Mouse (Mus musculus) forebrain, postnatal 0 days (tissue): ENCODE results near the gene Slc13a4. TPM values are rescaled to one million over a fixed set of nuclear protein-coding genes. Genes with fewer than 3 reads are reported as not detected.

ENCODE experiments used
- ATAC-seq: fragments of 200-750 bp; cut with Nextera tagmentation; 2 replicates; pipeline ENCODE4 v1.8.0; 2017; ENCODE audit warnings: mild to moderate bottlenecking, moderate library complexity
- DNase-seq: peaks from one replicate; pipeline ENCODE4 v3.0.0-alpha.2; 2015
- H3K27ac ChIP-seq: fragments of 300-500 bp; sonication (generic); 2 replicates; pipeline ENCODE4 v1.5.1; 2014; ENCODE audit warnings: low read depth, mild to moderate bottlenecking, antibody characterized with exemption, low read length, moderate library complexity, mixed read lengths
- H3K27me3 ChIP-seq: fragments of 300-500 bp; sonication (generic); 2 replicates; pipeline ENCODE4 v1.6.1; 2014; ENCODE audit warnings: mild to moderate bottlenecking, low read length, mixed read lengths; ENCODE audit not compliant: insufficient read depth
- H3K36me3 ChIP-seq: fragments of 300-500 bp; sonication (generic); 2 replicates; pipeline ENCODE4 v1.6.1; 2014; ENCODE audit warnings: mild to moderate bottlenecking, moderate library complexity; ENCODE audit not compliant: insufficient read depth
- H3K4me1 ChIP-seq: fragments of 300-500 bp; sonication (generic); 2 replicates; pipeline ENCODE4 v1.6.1; 2014; ENCODE audit warnings: antibody characterized with exemption; ENCODE audit not compliant: insufficient read depth
- H3K4me2 ChIP-seq: fragments of 300-500 bp; sonication (generic); 2 replicates; pipeline ENCODE4 v1.6.1; 2014; ENCODE audit warnings: low read depth, mild to moderate bottlenecking, moderate library complexity
- H3K4me3 ChIP-seq: fragments of 300-500 bp; sonication (generic); 2 replicates; pipeline ENCODE4 v1.5.1; 2014; ENCODE audit warnings: low read depth, low read length, mixed read lengths
- H3K9ac ChIP-seq: fragments of 300-500 bp; sonication (generic); 2 replicates; pipeline ENCODE4 v1.6.1; 2014; ENCODE audit warnings: mild to moderate bottlenecking
- H3K9me3 ChIP-seq: fragments of 300-500 bp; sonication (generic); 2 replicates; pipeline ENCODE4 v1.6.1; 2016; ENCODE audit warnings: low read length
- CTCF ChIP-seq: sonication (generic); IDR thresholded peaks from 2 replicates; pipeline ENCODE4 v1.5.1; 2016; ENCODE audit warnings: antibody characterized with exemption, control low read depth, low read depth
- WGBS: fragments of 180-500 bp; shearing (Covaris S2); extraction: QIAGEN DNeasy Blood & Tissue Kit; methylation state at CpG from one replicate; pipeline ENCODE4 v1.1.7; 2014; 5-methylcytosine and 5-hydroxymethylcytosine counted together
- polyA plus RNA-seq: library from polyadenylated mRNA; unstranded; fragments of >200 nt; fragmentation: Nextera tagmentation; extraction: Ambion mirVana; gene quantifications from 2 replicates; pipeline ENCODE4 v1.2.1, GENCODE M21; 2015
- total RNA-seq: library from RNA; depleted of rRNA; stranded (reverse); fragments of >200 nt; gene quantifications from 2 replicates; pipeline ENCODE4 v1.2.3, GENCODE M21; 2014

Slc13a4 gene
- total and polyA plus RNA-seq, 2 experiments from 2014 or later = 14.3 to 17.8 TPM

- no peak overlapping the region for H3K27ac ChIP-seq
- H3K4me1 ChIP-seq = peaks cover 7% of the 10 kb centered on the region; the same call in 1 of the 2 replicates
- no peak overlapping the region for H3K4me3 ChIP-seq
- ATAC-seq (0 out of 2 replicates have a peak, but pooled peaks have one; percentile 36), DNase-seq (peak; percentile 41)
- H3K9ac ChIP-seq = no peak overlapping the region
- no peak overlapping the region for H3K4me2 ChIP-seq
- H3K36me3 ChIP-seq = no peaks in the 10 kb centered on the region
- no peaks in the 10 kb centered on the region for H3K9me3 ChIP-seq
- 39% methylated on average over 7 of the region's 7 CpGs for WGBS
- no peaks in the 10 kb centered on the region for H3K27me3 ChIP-seq
- no peak for TF ChIP-seq CTCF
Measured at GRCm38 (mm10) chr6:35349784-35350183, 41.9 kb upstream of the Slc13a4 start.

GRCm38 (mm10) chr6:35338640-35339039 lies 30.7 kb upstream of the Slc13a4 start:
- no peak for ATAC-seq
- no peak for TF ChIP-seq CTCF
- H3K36me3 ChIP-seq = no peaks in the 10 kb centered on the region
- no peaks in the 10 kb centered on the region for H3K9me3 ChIP-seq
- no peak overlapping the region for H3K4me2 ChIP-seq
- H3K4me1 ChIP-seq = no peaks in the 10 kb centered on the region
- no peak overlapping the region for H3K4me3 ChIP-seq
- no peak overlapping the region for H3K9ac ChIP-seq
- DNase-seq = no peak
- no peak overlapping the region for H3K27ac ChIP-seq
- 12% methylated on average over 3 of the region's 3 CpGs for WGBS
- H3K27me3 ChIP-seq = no peaks in the 10 kb centered on the region

GRCm38 (mm10) chr6:35337836-35338235 lies 29.9 kb upstream of the Slc13a4 start:
- H3K9ac ChIP-seq = no peak overlapping the region
- H3K4me2 ChIP-seq = no peak overlapping the region
- DNase-seq (no peak), ATAC-seq (no peak)
- H3K36me3 ChIP-seq = no peaks in the 10 kb centered on the region
- H3K9me3 ChIP-seq = no peaks in the 10 kb centered on the region
- H3K27ac ChIP-seq = no peak overlapping the region
- no peaks in the 10 kb centered on the region for H3K4me1 ChIP-seq
- H3K27me3 ChIP-seq = no peaks in the 10 kb centered on the region
- WGBS = 79% methylated on average over 8 of the region's 8 CpGs
- no peak overlapping the region for H3K4me3 ChIP-seq
- TF ChIP-seq CTCF = no peak

- WGBS = 92% methylated on average over 5 of the region's 5 CpGs
- H3K4me2 ChIP-seq = no peak overlapping the region
- no peak for TF ChIP-seq CTCF
- no peak for DNase-seq
- no peak overlapping the region for H3K27ac ChIP-seq
- H3K36me3 ChIP-seq = no peaks in the 10 kb centered on the region
- H3K9ac ChIP-seq = no peak overlapping the region
- ATAC-seq = no peak
- no peaks in the 10 kb centered on the region for H3K27me3 ChIP-seq
- no peaks in the 10 kb centered on the region for H3K9me3 ChIP-seq
- no peak overlapping the region for H3K4me3 ChIP-seq
- H3K4me1 ChIP-seq = no peaks in the 10 kb centered on the region
Measured at GRCm38 (mm10) chr6:35335452-35335851, 27.5 kb upstream of the Slc13a4 start.

- no peak overlapping the region for H3K4me3 ChIP-seq
- WGBS = 78% methylated on average over 4 of the region's 4 CpGs
- no peak overlapping the region for H3K9ac ChIP-seq
- no peaks in the 10 kb centered on the region for H3K36me3 ChIP-seq
- TF ChIP-seq CTCF = peak; percentile 30
- H3K27ac ChIP-seq = no peak overlapping the region
- no peak for DNase-seq
- ATAC-seq = no peak
- no peak overlapping the region for H3K4me2 ChIP-seq
- H3K4me1 ChIP-seq = no peaks in the 10 kb centered on the region
- no peaks in the 10 kb centered on the region for H3K27me3 ChIP-seq
- H3K9me3 ChIP-seq = no peaks in the 10 kb centered on the region
Measured at GRCm38 (mm10) chr6:35334278-35334677, 26.3 kb upstream of the Slc13a4 start.

- H3K4me2 ChIP-seq = no peak overlapping the region
- WGBS = 18% methylated on average over 3 of the region's 3 CpGs
- no peak overlapping the region for H3K4me3 ChIP-seq
- no peaks in the 10 kb centered on the region for H3K36me3 ChIP-seq
- H3K27me3 ChIP-seq = no peaks in the 10 kb centered on the region
- H3K9ac ChIP-seq = no peak overlapping the region
- DNase-seq = no peak
- H3K4me1 ChIP-seq = no peaks in the 10 kb centered on the region
- H3K27ac ChIP-seq = no peak overlapping the region
- no peak for TF ChIP-seq CTCF
- no peak for ATAC-seq
- H3K9me3 ChIP-seq = no peaks in the 10 kb centered on the region
Measured at GRCm38 (mm10) chr6:35333632-35334031, 25.7 kb upstream of the Slc13a4 start.

GRCm38 (mm10) chr6:35330834-35331233 lies 22.9 kb upstream of the Slc13a4 start:
- 59% methylated on average over 6 of the region's 6 CpGs for WGBS

More at GRCm38 (mm10) chr6:35330834-35331233, 22.9 kb upstream of the Slc13a4 start:
- DNase-seq = no peak
- Histone ChIP-seq H3K27ac (no peak overlapping the region), H3K36me3 (no peaks in the 10 kb centered on the region), H3K4me2 (no peak overlapping the region), H3K9ac (no peak overlapping the region), H3K27me3 (no peaks in the 10 kb centered on the region), H3K4me1 (no peaks in the 10 kb centered on the region), H3K9me3 (no peaks in the 10 kb centered on the region), H3K4me3 (no peak overlapping the region)
- no peak for TF ChIP-seq CTCF
- no peak for ATAC-seq
